Mouse (Mus musculus): ENCODE measurements around the gene 1700020L24Rik. TPM values are rescaled to one million over a fixed set of nuclear protein-coding genes. Genes with fewer than 3 reads are reported as not detected.

The 1700020L24Rik gene
- total and polyA plus RNA-seq, 3 experiments, result not detected

- Histone ChIP-seq H3K9me3 (replicated peaks) (no peaks in the 10 kb centered on the region), H3K4me3 (ENCODE audit: low read depth, low read length) (no peak overlapping the region), H3K36me3 (replicated peaks) (no peaks in the 10 kb centered on the region), H3K4me1 (ENCODE audit: insufficient read depth, low read depth, low read length) (no peaks in the 10 kb centered on the region), H3K27me3 (ENCODE audit: insufficient read depth, low read length) (peaks cover 43% of the 10 kb centered on the region)
- no peak for ATAC-seq (ENCODE audit: extremely low read depth, insufficient number of reproducible peaks, low FRiP score, poor library complexity, severe bottlenecking)
- TF ChIP-seq TAL1 (conservative IDR thresholded peaks at IDR 0.05; ENCODE audit: low read depth, low read length) (no peak), GATA1 (IDR thresholded peaks at IDR 0.05; ENCODE audit: borderline replicate concordance, low read length) (no peak), CTCF (IDR thresholded peaks at IDR 0.05; ENCODE audit: low read depth, low read length) (no peak), POLR2AphosphoS5 (IDR thresholded peaks at IDR 0.05; ENCODE audit: insufficient replicate concordance, low read depth, low read length) (no peak), GATA2 (IDR thresholded peaks at IDR 0.05; ENCODE audit: borderline replicate concordance, low read depth, low read length) (no peak)
- DNase-seq (ENCODE audit: low spot score), result no peak
Observed at GRCm38 (mm10) chr11:83450550-83450949, 13.1 kb downstream of the 1700020L24Rik start.

DNA sequence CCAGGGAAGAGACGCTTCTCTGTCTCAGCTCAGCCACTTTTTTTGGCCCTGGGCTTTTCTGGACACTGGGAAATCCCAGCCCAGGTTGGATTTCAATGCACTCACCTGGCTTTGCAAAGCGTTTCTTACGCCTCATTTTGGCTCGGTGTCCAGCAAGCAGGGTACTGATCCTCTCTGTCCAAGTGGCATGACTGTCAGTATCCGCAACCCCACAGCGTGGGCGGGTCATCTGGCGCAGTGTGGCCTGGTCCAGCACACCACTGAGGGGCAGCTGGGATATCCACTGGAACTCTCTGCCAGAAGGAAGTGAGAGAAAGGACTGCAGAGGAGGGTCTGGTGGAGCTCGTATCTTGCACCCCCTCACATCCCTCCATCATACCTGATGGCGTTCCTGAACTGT, 13.8 kb downstream of the 1700020L24Rik start:
- no peak for ATAC-seq (ENCODE audit: extremely low read depth, insufficient number of reproducible peaks, low FRiP score, poor library complexity, severe bottlenecking)
- TF ChIP-seq CTCF (IDR thresholded peaks at IDR 0.05; ENCODE audit: low read depth, low read length) (no peak), TAL1 (conservative IDR thresholded peaks at IDR 0.05; ENCODE audit: low read depth, low read length) (no peak), GATA2 (IDR thresholded peaks at IDR 0.05; ENCODE audit: borderline replicate concordance, low read depth, low read length) (no peak), GATA1 (IDR thresholded peaks at IDR 0.05; ENCODE audit: borderline replicate concordance, low read length) (no peak), POLR2AphosphoS5 (IDR thresholded peaks at IDR 0.05; ENCODE audit: insufficient replicate concordance, low read depth, low read length) (no peak)

GRCm38 (mm10) chr11:83454548-83454947, 17.1 kb downstream of the 1700020L24Rik start:
- TF ChIP-seq GATA1 (IDR thresholded peaks at IDR 0.05; ENCODE audit: borderline replicate concordance, low read length), result no peak
- TF ChIP-seq POLR2AphosphoS5 (IDR thresholded peaks at IDR 0.05; ENCODE audit: insufficient replicate concordance, low read depth, low read length), result no peak
- ATAC-seq (ENCODE audit: extremely low read depth, insufficient number of reproducible peaks, low FRiP score, poor library complexity, severe bottlenecking) (no peak), DNase-seq (ENCODE audit: low spot score) (no peak)
- H3K36me3 ChIP-seq (replicated peaks), result no peaks in the 10 kb centered on the region
- H3K4me3 ChIP-seq (ENCODE audit: low read depth, low read length), result no peak overlapping the region
- H3K9me3 ChIP-seq (replicated peaks), result no peaks in the 10 kb centered on the region
- H3K4me1 ChIP-seq (ENCODE audit: insufficient read depth, low read depth, low read length), result no peaks in the 10 kb centered on the region
- peaks cover 34% of the 10 kb centered on the region for H3K27me3 ChIP-seq (ENCODE audit: insufficient read depth, low read length)

More for the DNA sequence above, 13.8 kb downstream of the 1700020L24Rik start:
- Histone ChIP-seq H3K4me3 (ENCODE audit: low read depth, low read length) (no peak overlapping the region), H3K36me3 (replicated peaks) (no peaks in the 10 kb centered on the region), H3K4me1 (ENCODE audit: insufficient read depth, low read depth, low read length) (no peaks in the 10 kb centered on the region), H3K27me3 (ENCODE audit: insufficient read depth, low read length) (peaks cover 48% of the 10 kb centered on the region), H3K9me3 (replicated peaks) (no peaks in the 10 kb centered on the region)
- DNase-seq (ENCODE audit: low spot score), result no peak

- Histone ChIP-seq H3K4me3 (ENCODE audit: low read depth, low read length) (no peak overlapping the region), H3K4me1 (ENCODE audit: insufficient read depth, low read depth, low read length) (no peaks in the 10 kb centered on the region), H3K9me3 (replicated peaks) (no peaks in the 10 kb centered on the region), H3K27me3 (ENCODE audit: insufficient read depth, low read length) (peaks cover 35% of the 10 kb centered on the region), H3K36me3 (replicated peaks) (no peaks in the 10 kb centered on the region)
- ATAC-seq (ENCODE audit: extremely low read depth, insufficient number of reproducible peaks, low FRiP score, poor library complexity, severe bottlenecking) (no peak), DNase-seq (ENCODE audit: low spot score) (no peak)
- TF ChIP-seq CTCF (IDR thresholded peaks at IDR 0.05; ENCODE audit: low read depth, low read length), result no peak
- no peak for TF ChIP-seq TAL1 (conservative IDR thresholded peaks at IDR 0.05; ENCODE audit: low read depth, low read length)
Observed at GRCm38 (mm10) chr11:83455608-83456007, 18.1 kb downstream of the 1700020L24Rik start.

DNA sequence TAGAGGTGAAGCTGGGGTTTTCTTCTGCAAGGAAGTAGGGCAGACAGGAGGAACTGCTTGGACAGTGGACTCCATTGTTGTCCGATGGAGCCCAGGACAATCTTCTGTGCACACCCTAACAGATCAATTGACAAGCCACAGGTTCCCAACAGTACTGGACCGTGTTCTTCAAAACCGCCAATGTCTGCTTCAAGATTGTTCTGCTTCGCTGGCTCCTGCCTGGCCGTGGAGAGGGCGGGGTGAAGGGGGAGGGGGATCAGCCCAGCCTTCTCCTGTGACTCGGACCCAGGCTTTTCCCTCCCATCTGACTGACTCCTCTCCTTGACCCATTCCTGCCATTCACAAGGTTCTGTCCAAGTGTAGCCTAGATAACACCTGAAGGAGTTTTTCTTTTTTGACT, 19.8 kb downstream of the 1700020L24Rik start:
- TF ChIP-seq GATA2 (IDR thresholded peaks at IDR 0.05; ENCODE audit: borderline replicate concordance, low read depth, low read length) (no peak), GATA1 (IDR thresholded peaks at IDR 0.05; ENCODE audit: borderline replicate concordance, low read length) (no peak), TAL1 (conservative IDR thresholded peaks at IDR 0.05; ENCODE audit: low read depth, low read length) (no peak), CTCF (IDR thresholded peaks at IDR 0.05; ENCODE audit: low read depth, low read length) (no peak), POLR2AphosphoS5 (IDR thresholded peaks at IDR 0.05; ENCODE audit: insufficient replicate concordance, low read depth, low read length) (no peak)
- peaks cover 27% of the 10 kb centered on the region for H3K27me3 ChIP-seq (ENCODE audit: insufficient read depth, low read length)
- ATAC-seq (ENCODE audit: extremely low read depth, insufficient number of reproducible peaks, low FRiP score, poor library complexity, severe bottlenecking) (no peak), DNase-seq (ENCODE audit: low spot score) (no peak)
- no peaks in the 10 kb centered on the region for H3K4me1 ChIP-seq (ENCODE audit: insufficient read depth, low read depth, low read length)
- no peaks in the 10 kb centered on the region for H3K9me3 ChIP-seq (replicated peaks)
- H3K4me3 ChIP-seq (ENCODE audit: low read depth, low read length), result no peak overlapping the region
- H3K36me3 ChIP-seq (replicated peaks), result no peaks in the 10 kb centered on the region

DNA sequence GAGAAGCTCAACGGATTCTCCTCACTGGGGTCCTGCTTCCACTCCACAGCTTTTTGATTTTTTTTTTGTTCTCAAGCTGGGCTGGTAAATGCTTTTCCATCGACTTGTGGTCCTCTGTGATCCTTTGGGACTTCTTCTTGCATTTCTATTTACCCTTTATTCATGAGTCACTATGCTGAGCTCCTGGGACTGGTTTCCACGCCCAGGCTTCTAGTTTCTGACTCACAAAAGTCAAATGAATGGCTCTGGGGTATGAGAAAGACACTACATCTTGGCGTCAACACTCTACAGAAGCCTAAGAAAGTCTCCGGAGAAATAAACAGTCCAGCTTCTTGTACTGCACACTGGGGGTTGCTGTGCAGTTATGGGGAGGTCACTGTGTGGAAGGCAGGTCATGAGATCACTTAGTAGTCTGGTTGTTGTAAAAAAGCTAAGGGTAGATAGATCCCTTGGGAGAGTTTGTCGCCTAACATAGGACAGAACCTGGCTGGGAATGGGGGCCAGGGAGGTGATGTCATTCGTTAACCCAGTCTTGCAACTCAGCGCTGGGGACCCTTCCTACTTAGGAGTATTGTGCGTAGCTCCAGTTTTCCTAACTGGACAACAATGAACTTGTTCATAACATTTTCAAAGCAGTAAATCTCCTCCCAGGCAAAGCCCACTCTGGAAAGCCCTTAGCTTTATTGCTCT, 20.6 kb downstream of the 1700020L24Rik start:
- Histone ChIP-seq H3K4me1 (ENCODE audit: insufficient read depth, low read depth, low read length) (no peaks in the 10 kb centered on the region; the same call in 1 of the 2 replicates), H3K4me3 (ENCODE audit: low read depth, low read length) (no peak overlapping the region), H3K36me3 (replicated peaks) (no peaks in the 10 kb centered on the region), H3K27me3 (ENCODE audit: insufficient read depth, low read length) (peaks cover 35% of the 10 kb centered on the region), H3K9me3 (replicated peaks) (no peaks in the 10 kb centered on the region)
- DNase-seq (ENCODE audit: low spot score), result no peak
- TF ChIP-seq TAL1 (conservative IDR thresholded peaks at IDR 0.05; ENCODE audit: low read depth, low read length), result no peak
- TF ChIP-seq GATA2 (IDR thresholded peaks at IDR 0.05; ENCODE audit: borderline replicate concordance, low read depth, low read length), result no peak
- no peak for TF ChIP-seq CTCF (IDR thresholded peaks at IDR 0.05; ENCODE audit: low read depth, low read length)
- no peak for TF ChIP-seq POLR2AphosphoS5 (IDR thresholded peaks at IDR 0.05; ENCODE audit: insufficient replicate concordance, low read depth, low read length)
- TF ChIP-seq GATA1 (IDR thresholded peaks at IDR 0.05; ENCODE audit: borderline replicate concordance, low read length), result no peak
- no peak for ATAC-seq (ENCODE audit: extremely low read depth, insufficient number of reproducible peaks, low FRiP score, poor library complexity, severe bottlenecking)

Data from G1E (cell line).